Mouse (Mus musculus): ENCODE data around the gene Rsbn1.

Rsbn1 gene

GRCm38 (mm10) chr3:103914010-103914669 is at the start of gene Rsbn1:
Rsbn1 (plus strand) TSS chr3:103914120.
- peak; percentile 93 to 95 for DNase-seq

GRCm38 (mm10) chr3:103864200-103864599 is 49.7 kb upstream of the Rsbn1 start:
- no peak for DNase-seq

DNA sequence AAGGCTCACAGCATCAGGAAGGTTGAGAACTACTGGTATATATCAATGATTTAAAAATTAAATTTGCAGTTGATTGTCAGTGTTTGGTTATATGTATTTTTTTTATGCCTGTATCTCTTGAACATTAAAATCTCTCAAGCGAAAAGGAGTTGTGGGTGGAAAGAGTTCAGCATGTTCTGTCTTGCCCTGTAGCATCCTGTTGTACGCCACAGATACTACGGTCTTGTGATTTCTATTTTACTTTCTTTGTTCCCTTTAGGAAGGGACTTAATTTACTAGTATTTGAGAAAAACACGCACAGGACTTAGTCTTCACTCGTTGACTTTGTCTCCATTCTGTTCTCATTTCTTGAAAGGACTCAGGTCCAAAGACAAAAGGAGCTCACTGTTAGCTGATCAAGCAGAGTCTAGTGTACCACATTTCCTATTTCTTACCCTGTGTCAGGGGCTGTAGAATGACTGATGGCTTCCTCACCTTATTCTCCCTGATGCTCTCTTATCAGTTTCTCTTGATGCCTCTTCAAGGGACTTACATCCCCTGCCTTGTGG is 46.4 kb upstream of the Rsbn1 start:
- peak; percentile 43 to 48 for DNase-seq

DNA sequence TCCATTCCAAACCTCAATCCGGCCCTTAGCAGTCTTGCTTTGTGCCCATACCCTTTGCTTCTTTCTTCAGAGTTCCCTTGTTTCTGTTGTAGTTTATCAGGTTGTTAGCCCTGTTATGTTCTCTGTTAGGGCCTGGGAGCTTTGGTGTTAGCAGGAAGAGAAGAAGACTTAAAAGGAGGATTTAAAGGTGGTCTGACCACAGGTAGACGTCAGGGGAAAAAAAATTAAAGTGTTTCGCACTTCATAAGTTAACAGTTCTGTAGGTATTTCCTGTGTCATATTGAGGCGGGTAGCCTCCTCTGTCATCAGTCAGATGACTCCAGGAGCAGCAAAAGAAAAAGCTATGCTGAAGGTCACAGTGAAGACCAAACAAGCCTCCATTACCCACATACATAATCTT is 45.9 kb upstream of the Rsbn1 start:
- DNase-seq: peak in 1 of 2 experiments; percentile 41

DNA sequence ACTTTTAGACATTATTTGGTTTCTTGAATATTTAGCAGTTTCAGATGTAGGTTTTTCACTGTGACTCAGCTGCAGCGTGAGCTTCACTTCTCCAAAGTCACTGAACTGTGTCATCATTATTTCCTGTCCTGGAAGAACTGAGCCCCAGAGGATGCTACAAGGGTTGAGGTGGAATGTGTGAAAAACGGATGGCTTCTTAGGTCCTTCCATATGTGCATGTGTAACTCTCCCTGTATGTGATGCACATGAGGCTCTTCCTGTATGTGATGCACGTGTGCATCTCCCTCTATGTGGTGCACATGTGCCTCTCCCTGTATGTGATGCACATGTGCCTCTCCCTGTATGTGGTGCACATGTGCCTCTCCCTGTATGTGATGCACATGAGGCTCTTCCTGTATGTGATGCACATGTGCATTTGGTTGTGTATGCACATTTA is 41.2 kb upstream of the Rsbn1 start:
- peak; percentile 59 to 69 for DNase-seq

GRCm38 (mm10) chr3:103874329-103874728 is 39.6 kb upstream of the Rsbn1 start:
- peak in 1 of 2 experiments; percentile 20 for DNase-seq

DNA sequence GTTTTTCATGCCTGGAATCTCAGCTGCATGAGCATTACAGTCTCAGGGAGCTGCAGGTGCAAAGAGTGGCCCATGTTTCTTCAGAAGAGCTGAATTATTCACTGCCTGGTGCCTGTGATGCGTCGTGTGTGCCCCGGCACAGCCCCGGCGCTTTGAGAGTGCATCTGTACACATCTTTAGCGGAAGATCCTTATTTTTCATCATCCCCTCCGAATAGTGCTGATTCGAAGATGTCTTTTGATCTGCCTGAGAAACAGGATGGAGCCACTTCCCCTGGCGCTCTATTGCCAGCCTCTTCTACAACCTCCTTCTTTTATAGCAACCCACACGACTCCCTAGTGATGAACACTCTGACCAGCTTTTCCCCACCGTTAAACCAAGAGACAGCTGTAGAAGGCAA is 28.0 kb upstream of the Rsbn1 start:
- DNase-seq: no peak

- DNase-seq: peak; percentile 71 to 77
These were observed 26.3 kb upstream of the Rsbn1 start for GRCm38 (mm10) chr3:103887581-103887980.

GRCm38 (mm10) chr3:103893374-103893773 is 20.5 kb upstream of the Rsbn1 start:
- DNase-seq: no peak

GRCm38 (mm10) chr3:103904705-103905104 is 9.2 kb upstream of the Rsbn1 start:
- peak; percentile 70 for DNase-seq

DNA sequence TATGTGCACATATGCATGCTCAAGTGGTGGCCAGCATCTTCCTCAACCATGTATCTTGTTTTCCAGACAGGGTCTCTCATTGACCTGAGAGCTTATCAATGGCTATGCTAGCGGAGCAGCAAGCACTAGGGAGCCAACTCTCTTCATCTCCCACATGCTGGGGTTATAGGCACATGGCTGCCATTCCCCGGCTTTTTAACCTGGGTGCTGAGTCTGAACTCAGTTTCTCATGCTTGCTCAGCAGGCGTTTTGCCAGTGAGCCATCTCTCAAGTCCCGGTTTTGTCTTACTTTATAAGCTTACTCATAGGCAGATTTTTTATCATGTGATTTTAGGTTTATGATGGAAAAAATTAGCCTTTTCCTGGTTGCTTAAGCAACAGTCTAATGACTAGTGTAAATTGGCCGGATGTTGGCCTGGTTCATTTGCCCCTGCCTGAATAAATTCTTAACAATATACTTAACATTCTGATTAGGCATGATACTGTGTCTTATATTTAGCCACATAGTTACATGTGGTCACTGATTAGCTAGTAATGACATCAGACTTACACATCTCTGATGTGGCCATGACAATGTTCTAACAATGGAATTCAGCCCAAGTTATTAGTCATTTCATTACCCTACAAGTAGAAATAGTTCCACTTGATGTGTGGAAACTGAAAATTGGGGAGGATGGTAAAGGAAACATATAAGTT is 6.4 kb upstream of the Rsbn1 start:
- DNase-seq: no peak

- DNase-seq: no peak
These were observed 5.1 kb upstream of the Rsbn1 start for GRCm38 (mm10) chr3:103908781-103909180.

DNA sequence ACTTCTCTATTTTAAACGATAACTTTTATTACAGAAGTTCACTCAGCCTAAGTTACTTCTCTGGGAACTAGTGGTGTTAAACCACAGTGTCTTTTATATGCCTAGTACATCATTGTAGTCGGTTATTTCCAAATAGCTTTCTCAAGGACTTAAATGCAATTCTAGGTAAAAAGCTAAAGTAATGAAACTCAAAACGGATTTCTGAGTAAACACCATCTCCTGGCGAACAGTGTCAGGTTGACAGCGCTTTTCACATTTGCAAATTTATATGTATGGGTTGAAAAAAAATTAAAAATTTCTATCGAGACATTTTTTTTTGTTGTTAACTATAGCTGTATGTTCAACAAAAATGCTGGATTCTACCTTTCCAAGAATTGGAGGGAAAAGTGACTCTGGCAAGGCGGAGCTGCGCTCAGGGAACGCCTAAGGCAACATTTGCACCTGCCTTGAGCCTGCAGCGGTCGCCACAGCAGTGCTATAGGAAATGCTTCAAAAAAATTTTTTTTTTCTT is 414 bp upstream of the Rsbn1 start:
- no peak for DNase-seq

DNA sequence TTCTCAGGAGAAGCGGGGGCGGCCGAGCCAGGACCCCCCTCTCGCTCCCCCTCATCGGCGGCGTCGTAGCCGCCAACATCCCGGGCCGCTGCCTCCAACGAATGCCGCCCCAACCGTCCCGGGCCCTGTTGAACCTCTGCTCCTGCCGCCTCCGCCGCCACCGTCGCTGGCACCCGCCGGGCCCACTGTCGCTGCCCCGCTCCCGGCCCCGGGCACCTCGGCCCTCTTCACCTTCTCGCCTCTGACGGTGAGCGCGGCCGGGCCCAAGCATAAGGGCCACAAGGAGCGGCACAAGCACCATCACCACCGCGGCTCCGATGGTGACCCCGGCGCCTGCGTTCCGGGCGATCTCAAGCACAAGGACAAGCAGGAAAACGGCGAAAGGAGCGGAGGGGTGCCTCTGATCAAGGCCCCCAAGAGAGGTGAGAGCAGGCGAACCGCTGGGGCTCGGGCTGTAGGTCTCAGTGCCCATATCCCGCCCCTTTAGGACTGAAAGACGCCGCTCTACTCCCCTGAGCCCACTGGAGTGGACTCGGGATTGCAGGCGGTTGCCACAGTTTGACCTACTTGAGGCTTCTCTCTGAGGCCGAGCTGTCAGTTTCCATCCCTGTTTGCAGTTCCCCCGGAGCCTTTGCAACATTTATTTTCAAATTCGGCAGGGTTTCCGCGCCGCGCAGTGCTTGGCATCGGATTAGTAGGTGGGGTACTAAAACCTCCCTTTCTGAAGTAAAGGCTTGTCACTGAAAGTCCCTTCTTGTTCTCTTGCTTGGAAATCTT is 1.0 kb downstream of the Rsbn1 start:
- DNase-seq: no peak

DNA sequence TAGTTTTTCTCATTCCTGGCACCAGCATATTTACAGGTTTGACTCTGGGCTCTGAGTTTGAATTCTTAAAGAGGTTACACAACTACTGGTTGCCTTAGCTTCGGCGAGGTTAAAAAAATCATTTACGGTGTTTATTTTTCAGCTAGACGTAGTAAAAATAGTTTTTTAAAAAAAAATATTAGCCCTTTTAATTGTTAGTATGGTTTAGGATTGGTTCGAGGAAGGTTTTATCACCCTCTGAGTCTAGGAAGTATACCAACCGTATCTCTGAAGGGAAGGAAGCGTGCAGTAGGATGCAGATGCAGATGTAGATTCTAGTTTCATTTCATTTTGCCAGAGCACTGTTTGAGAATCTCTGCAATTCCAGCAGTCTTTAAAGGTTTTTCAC is 1.6 kb downstream of the Rsbn1 start:
- DNase-seq: no peak

GRCm38 (mm10) chr3:103916205-103916838 is 2.4 kb downstream of the Rsbn1 start:
- peak; percentile 63 to 65 for DNase-seq

DNA sequence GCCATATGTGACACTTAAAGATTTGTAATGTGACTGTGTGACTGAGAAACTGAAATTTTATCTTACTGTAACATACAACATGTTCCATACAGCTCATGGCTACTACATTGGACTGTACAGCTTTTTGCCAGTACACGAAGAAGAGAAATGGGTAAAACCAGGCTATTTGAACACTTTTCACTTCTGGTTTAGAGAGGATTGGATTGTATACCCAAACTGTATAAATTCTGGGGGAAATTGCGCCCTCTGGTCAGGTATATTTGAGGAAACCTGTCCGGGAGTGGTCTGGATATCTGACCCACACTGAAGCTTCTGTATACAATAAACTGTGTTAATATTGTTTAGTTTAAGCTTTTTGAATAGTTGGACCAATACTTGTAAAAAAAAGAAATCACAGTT is 2.9 kb downstream of the Rsbn1 start:
- DNase-seq: no peak

DNA sequence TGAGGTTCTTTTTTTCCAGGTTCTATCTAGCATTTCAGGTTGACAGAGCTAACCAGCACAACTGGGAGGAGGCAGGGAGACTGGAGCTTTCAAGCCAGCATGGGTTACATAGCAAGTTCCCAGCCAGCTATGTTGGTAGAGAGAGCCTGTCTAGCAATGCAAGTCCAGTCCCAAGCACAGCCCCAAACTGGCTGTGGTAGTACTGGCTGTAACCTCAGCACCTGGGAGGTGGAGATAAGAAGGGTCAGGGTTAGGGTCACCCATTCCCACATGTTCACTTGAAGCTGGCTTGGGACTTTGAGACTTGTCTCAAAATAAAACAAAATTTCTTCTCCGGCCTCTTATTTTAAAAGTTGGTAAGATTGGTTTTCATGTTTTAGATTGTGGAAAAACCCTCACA is 6.2 kb downstream of the Rsbn1 start:
- no peak for DNase-seq

DNA sequence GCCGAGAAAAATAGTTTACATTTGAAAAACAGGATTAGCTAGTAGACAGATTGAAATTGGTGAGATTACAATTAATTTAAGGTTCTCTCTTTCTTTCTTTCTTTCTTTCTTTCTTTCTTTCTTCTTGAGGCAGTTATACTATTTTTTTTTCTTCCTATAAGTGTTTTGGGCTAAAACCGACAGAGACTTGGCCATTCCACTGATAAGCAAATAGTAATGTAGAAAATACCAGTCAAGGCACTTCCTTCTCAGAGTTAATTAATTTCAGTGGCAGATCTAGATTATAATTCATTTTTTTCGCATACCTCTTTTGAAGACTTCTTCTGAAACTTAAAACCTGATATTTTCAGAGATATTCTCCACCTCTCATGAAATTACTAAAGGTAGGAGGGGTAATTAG is 11.4 kb downstream of the Rsbn1 start:
- no peak for DNase-seq

DNA sequence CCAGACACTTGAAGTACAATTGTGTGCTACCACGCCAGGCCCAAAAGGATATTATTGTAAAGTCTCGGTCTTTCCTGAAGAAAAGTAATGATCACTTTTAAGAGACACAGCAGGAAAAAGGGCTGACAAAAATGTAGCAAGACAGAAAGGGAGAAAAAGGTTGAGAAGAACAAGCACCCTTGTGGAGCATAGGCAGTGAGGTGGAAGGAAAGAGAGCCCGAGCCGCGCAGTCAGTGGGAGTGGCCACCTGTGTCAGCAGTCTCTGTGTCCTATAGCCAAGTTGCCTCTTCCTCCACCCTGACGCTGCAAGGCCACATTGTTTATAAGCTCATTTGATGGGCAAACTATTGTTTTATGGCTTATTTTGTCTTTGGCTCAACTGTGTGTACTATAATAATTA is 13.6 kb downstream of the Rsbn1 start:
- peak; percentile 70 to 74 for DNase-seq

DNA sequence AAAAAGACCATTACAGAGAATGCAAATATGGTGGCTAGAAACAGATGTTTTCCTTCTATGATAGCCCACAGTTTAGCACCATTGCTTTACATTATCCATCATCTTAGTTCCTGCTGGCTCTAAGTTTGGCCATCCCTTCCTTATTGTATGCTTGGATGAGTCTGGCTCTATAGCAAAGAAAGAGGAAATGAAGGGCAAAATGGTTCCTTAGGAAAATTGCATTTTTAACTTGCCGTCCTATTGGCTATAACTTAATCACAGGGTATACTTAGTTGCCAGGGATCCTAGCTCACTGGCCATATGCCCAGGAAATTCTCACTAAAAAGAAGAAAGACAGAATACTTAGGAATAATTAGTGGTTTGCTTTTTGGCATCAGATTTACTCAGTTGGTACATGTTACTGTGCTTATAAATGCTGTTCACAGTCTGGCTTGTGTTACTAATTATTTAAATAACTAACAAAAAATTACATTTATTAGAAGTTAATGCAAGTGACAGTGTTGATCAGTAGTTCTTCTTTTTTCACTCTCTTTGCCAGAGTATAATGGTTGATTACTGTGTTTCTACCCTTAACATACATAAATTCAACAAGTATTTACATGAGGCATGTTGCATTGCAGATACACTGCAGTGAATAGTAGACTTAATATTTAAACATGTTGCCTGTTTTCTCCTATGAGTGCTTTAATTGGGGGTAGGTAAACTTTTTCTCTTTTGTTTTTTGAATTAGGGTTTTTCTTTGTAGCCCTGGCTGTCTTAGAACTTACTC is 31.1 kb downstream of the Rsbn1 start:
- no peak for DNase-seq

- peak; percentile 53 to 60 for DNase-seq
These were observed 34.7 kb downstream of the Rsbn1 start for GRCm38 (mm10) chr3:103948666-103949065.

Data from B cell, adult 2 months (primary cell).